10 mouse cellular contexts compared by ENCODE assay signal in genomic region chr13:81181966-81182908, GRCm38 (mm10).
A peak's percentile ranks its signal among the peaks of the same experiment; 100 is the strongest.
DNase-seq lines count a peak whose midpoint lies in the region; ATAC-seq and TF ChIP-seq lines count a peak whose summit lies in the region.
"Had no signal": no experiment of that assay in that cellular context is flagged by ENCODE, and none has a peak within 500 bp of the region (broad histone marks: within the 10 kb centered on the region; RNA-seq: fewer than 3 reads in every experiment).

No protein-coding gene starts in this region.

- 0 out of 2 replicates have a peak overlapping the region, but pooled peaks have one; percentile 37 for H3K9ac ChIP-seq in CH12.LX (ENCODE audit: insufficient read depth, low read depth)
- H3K9ac ChIP-seq in limb, embryonic 15.5 days = no peak overlapping the region
- H3K9ac ChIP-seq in midbrain, embryonic 15.5 days = no peak overlapping the region
- H3K9ac ChIP-seq: liver, embryonic 12.5 days had no signal

- TF ChIP-seq EP300 in CH12.LX (IDR thresholded peaks at IDR 0.05; ENCODE audit: low read length) = peak; percentile 54; the same call in 1 of the 2 replicates

- no peak for TF ChIP-seq RAD21 in CH12.LX (IDR thresholded peaks at IDR 0.05; ENCODE audit: low read depth, low read length)

- no peaks in the 10 kb centered on the region for H3K4me1 ChIP-seq in kidney, adult 2 months (ENCODE audit: control insufficient read depth, insufficient read depth, low read length)
- peaks cover 14 to 46% of the 10 kb centered on the region in 2 experiments for H3K4me1 ChIP-seq in CH12.LX (ENCODE audit: control insufficient read depth in 1 of 2, insufficient read depth in 2 of 2)
- peaks cover 15% of the 10 kb centered on the region; the same call in 1 of the 2 replicates for H3K4me1 ChIP-seq in limb, embryonic 15.5 days
- no peaks in the 10 kb centered on the region for H3K4me1 ChIP-seq in midbrain, embryonic 15.5 days
- H3K4me1 ChIP-seq: liver, embryonic 12.5 days had no signal

- H3K79me2 ChIP-seq in CH12.LX (replicated peaks; ENCODE audit: control insufficient read depth, extremely low read depth, insufficient read depth, poor library complexity, severe bottlenecking) = no peaks in the 10 kb centered on the region

- H3K4me2 ChIP-seq in CH12.LX (ENCODE audit: insufficient read depth, low read depth, poor library complexity, severe bottlenecking) = peak overlapping the region; percentile 77
- H3K4me2 ChIP-seq in limb, embryonic 15.5 days = no peak overlapping the region
- H3K4me2 ChIP-seq in midbrain, embryonic 15.5 days = no peak overlapping the region
- H3K4me2 ChIP-seq: liver, embryonic 12.5 days; midbrain, embryonic 11.5 days had no signal

- TF ChIP-seq CTCF in kidney, adult 2 months (conservative IDR thresholded peaks at IDR 0.05; ENCODE audit: insufficient read depth, insufficient read length, low read depth, low read length) = no peak
- TF ChIP-seq CTCF in CH12.LX (conservative IDR thresholded peaks at IDR 0.05 in 1 of 2, IDR thresholded peaks at IDR 0.05 in 1 of 2; ENCODE audit: low read depth in 2 of 2, low read length in 2 of 2) = no peak
- TF ChIP-seq CTCF in gastrocnemius, adult 2 months (IDR thresholded peaks at IDR 0.05) = no peak

- WGBS in kidney, adult 2 months = 42% methylated on average over 12 of the region's 12 CpGs
- 49% methylated on average over 12 of the region's 12 CpGs for WGBS in limb, embryonic 15.5 days
- WGBS in midbrain, embryonic 15.5 days = 84% methylated on average over 12 of the region's 12 CpGs

- in situ Hi-C loops in CH12.LX (cut with MboI; ENCODE audit: low pct_ligation_motif_present, low pct_unique_long_range_greater_than_20kb, low sequenced_read_pairs) = no loop called here

- DNase-seq in kidney, adult 2 months = peak; percentile 4
- DNase-seq in kidney, adult 9 months = no peak
- DNase-seq in CH12.LX (ENCODE audit: extremely low read depth) = peak; percentile 82
- peak; percentile 32 for DNase-seq in gastrocnemius, adult 2 months
- no peak for DNase-seq in right cerebral cortex, postnatal 4 days
- no peak for DNase-seq in thymus, postnatal 14 days

- H3K4me3 ChIP-seq in kidney, adult 2 months (ENCODE audit: insufficient read depth, low read depth, low read length) = no peak overlapping the region
- peak overlapping the region in 1 of 3 experiments; percentile 22 for H3K4me3 ChIP-seq in CH12.LX (replicated peaks in 1 of 3; ENCODE audit: low read depth in 2 of 3, low read length in 2 of 3, poor library complexity in 1 of 3)
- no peak overlapping the region for H3K4me3 ChIP-seq in gastrocnemius, adult 2 months
- H3K4me3 ChIP-seq in limb, embryonic 15.5 days = no peak overlapping the region
- no peak overlapping the region for H3K4me3 ChIP-seq in midbrain, embryonic 15.5 days
- H3K4me3 ChIP-seq: liver, embryonic 12.5 days had no signal

- H3K27me3 ChIP-seq in kidney, adult 2 months (replicated peaks; ENCODE audit: control insufficient read depth, insufficient read depth, low read length) = no peaks in the 10 kb centered on the region
- H3K27me3 ChIP-seq in CH12.LX (replicated peaks) = no peaks in the 10 kb centered on the region
- no peaks in the 10 kb centered on the region for H3K27me3 ChIP-seq in limb, embryonic 15.5 days
- H3K27me3 ChIP-seq in midbrain, embryonic 15.5 days (replicated peaks) = no peaks in the 10 kb centered on the region
- H3K27me3 ChIP-seq: liver, embryonic 12.5 days had no signal

- intact Hi-C loops in gastrocnemius, adult 2 months (cut with DNase I) = no loop called here

- no peak for TF ChIP-seq POLR2A in kidney, adult 2 months (IDR thresholded peaks at IDR 0.05; ENCODE audit: low read depth, low read length)
- no peak for TF ChIP-seq POLR2A in CH12.LX (IDR thresholded peaks at IDR 0.05; ENCODE audit: low read depth, low read length)

- peak; percentile 55; the same call in 1 of the 2 replicates for ATAC-seq in limb, embryonic 15.5 days (ENCODE audit: insufficient number of reproducible peaks, low FRiP score, low TSS enrichment, low read depth)
- ATAC-seq in midbrain, embryonic 15.5 days (replicated peaks) = no peak
- ATAC-seq: liver, embryonic 12.5 days had no signal

- dilution Hi-C loops in CH12.LX (cut with MboI; ENCODE audit: extremely low pct_ligation_motif_present, extremely low pct_unique_long_range_greater_than_20kb, low sequenced_read_pairs) = no loop called here

- H3K9me3 ChIP-seq in CH12.LX (replicated peaks; ENCODE audit: low read length) = peaks cover 4% of the 10 kb centered on the region
- H3K9me3 ChIP-seq in limb, embryonic 15.5 days = no peaks in the 10 kb centered on the region
- H3K9me3 ChIP-seq in midbrain, embryonic 15.5 days = no peaks in the 10 kb centered on the region
- H3K9me3 ChIP-seq: liver, embryonic 12.5 days had no signal

- H3K36me3 ChIP-seq in kidney, adult 2 months (ENCODE audit: control insufficient read depth, insufficient read depth, low read length) = no peaks in the 10 kb centered on the region
- H3K36me3 ChIP-seq in CH12.LX (replicated peaks in 1 of 2; ENCODE audit: control insufficient read depth in 1 of 2, insufficient read depth in 1 of 2, low read length in 1 of 2) = no peaks in the 10 kb centered on the region
- H3K36me3 ChIP-seq in limb, embryonic 15.5 days = no peaks in the 10 kb centered on the region
- no peaks in the 10 kb centered on the region for H3K36me3 ChIP-seq in midbrain, embryonic 15.5 days (replicated peaks)
- H3K36me3 ChIP-seq: liver, embryonic 12.5 days had no signal

- no peak overlapping the region for H3K27ac ChIP-seq in kidney, adult 2 months (ENCODE audit: insufficient read depth, low read depth, low read length)
- H3K27ac ChIP-seq in CH12.LX (ENCODE audit: insufficient read depth, low read depth) = peak overlapping the region; percentile 13; the same call in 1 of the 2 replicates
- peak overlapping the region; percentile 46 for H3K27ac ChIP-seq in gastrocnemius, adult 2 months
- peak overlapping the region; percentile 69 for H3K27ac ChIP-seq in limb, embryonic 15.5 days
- H3K27ac ChIP-seq in midbrain, embryonic 15.5 days = no peak overlapping the region
- H3K27ac ChIP-seq: liver, embryonic 12.5 days had no signal

TF ChIP-seq in CH12.LX, 34 proteins besides CTCF, POLR2A, EP300 and RAD21:
- TF ChIP-seq JUN (IDR thresholded peaks at IDR 0.05; ENCODE audit: insufficient read depth, low read depth, low read length) = peak; percentile 20; the same call in 1 of the 2 replicates
- TF ChIP-seq ELF1 (IDR thresholded peaks at IDR 0.05; ENCODE audit: low read depth, low read length) = no peak
- peak; percentile 86 for TF ChIP-seq MAX (IDR thresholded peaks at IDR 0.05; ENCODE audit: low read length)
- no peak for TF ChIP-seq USF2 (conservative IDR thresholded peaks at IDR 0.05; ENCODE audit: low read depth, low read length)
- TF ChIP-seq PAX5 (IDR thresholded peaks at IDR 0.05; ENCODE audit: low read length) = no peak
- peak; percentile 77 for TF ChIP-seq ETS1 (conservative IDR thresholded peaks at IDR 0.05; ENCODE audit: low read depth, low read length)
- peak; percentile 44; the same call in 1 of the 2 replicates for TF ChIP-seq MEF2A (IDR thresholded peaks at IDR 0.05; ENCODE audit: borderline replicate concordance, low read depth, low read length)
- TF ChIP-seq JUND (conservative IDR thresholded peaks at IDR 0.05; ENCODE audit: low read depth, low read length) = peak; percentile 51; the same call in 1 of the 2 replicates
- TF ChIP-seq IRF4 (IDR thresholded peaks at IDR 0.05; ENCODE audit: low read depth, low read length) = 0 out of 2 replicates have a peak, but pooled peaks have one; percentile 16
- TF ChIP-seq BHLHE40 (IDR thresholded peaks at IDR 0.05; ENCODE audit: low read depth, low read length) = peak; percentile 41; the same call in 1 of the 2 replicates
- TF ChIP-seq TBP (conservative IDR thresholded peaks at IDR 0.05; ENCODE audit: low read depth, low read length) = 0 out of 2 replicates have a peak, but pooled peaks have one; percentile 16

Comparison
In these comparisons a context has a peak if more than half of its experiments do, and no peak if none do; other contexts are left out.
1. DNase-seq: peak in kidney, adult 2 months (single experiment), CH12.LX (single experiment) and gastrocnemius, adult 2 months (single experiment); none in kidney, adult 9 months (single experiment), right cerebral cortex, postnatal 4 days (single experiment) and thymus, postnatal 14 days (single experiment).
2. H3K27ac ChIP-seq: peak in CH12.LX (single experiment), gastrocnemius, adult 2 months (single experiment) and limb, embryonic 15.5 days (single experiment); none in kidney, adult 2 months (single experiment) and midbrain, embryonic 15.5 days (single experiment).